Mouse (Mus musculus) kidney, postnatal 25 days (tissue): ENCODE measurements around the gene Eef1akmt3.

ENCODE experiments used
- DNase-seq, 2 experiments: peaks; one replicate each; pipeline ENCODE4 v3.0.0; 2021; ENCODE audit warnings: mixed read lengths in 2 of 2

The Eef1akmt3 gene

GRCm38 (mm10) chr10:127050119-127050474, 8.8 kb upstream of the Eef1akmt3 start:
- DNase-seq: no peak

GRCm38 (mm10) chr10:127049395-127050118, 8.2 kb upstream of the Eef1akmt3 start:
- DNase-seq: peak; percentile 43 to 57

GRCm38 (mm10) chr10:127048608-127049394, 7.5 kb upstream of the Eef1akmt3 start:
- peak; percentile 33 to 49 for DNase-seq

GRCm38 (mm10) chr10:127047954-127048353, 6.6 kb upstream of the Eef1akmt3 start, which contains the start of gene Cyp27b1:
TSS of gene Cyp27b1 (plus strand) at chr10:127048250.
- DNase-seq: peak; percentile 20 to 56

- DNase-seq: peak; percentile 81 to 96
These were observed 1.9 kb upstream of the Eef1akmt3 start for GRCm38 (mm10) chr10:127043187-127043586.

GRCm38 (mm10) chr10:127042468-127043115, 1.3 kb upstream of the Eef1akmt3 start:
- no peak for DNase-seq

GRCm38 (mm10) chr10:127041774-127042338, 543 bp upstream of the Eef1akmt3 start:
- DNase-seq: peak; percentile 90 to 93

GRCm38 (mm10) chr10:127040569-127041214, 621 bp downstream of the Eef1akmt3 start:
- peak; percentile 43 to 66 for DNase-seq

- DNase-seq: peak; percentile 47 to 82
These were observed 3.7 kb downstream of the Eef1akmt3 start for GRCm38 (mm10) chr10:127037641-127038040.

- DNase-seq: peak; percentile 78 to 92
These were observed 5.0 kb downstream of the Eef1akmt3 start for GRCm38 (mm10) chr10:127036273-127036672.

GRCm38 (mm10) chr10:127033301-127033741, 8.0 kb downstream of the Eef1akmt3 start:
- peak; percentile 68 to 89 for DNase-seq

GRCm38 (mm10) chr10:127030336-127031296, 10.7 kb downstream of the Eef1akmt3 start, which contains the start of gene Tsfm:
TSS of gene Tsfm (minus strand) at chr10:127030840.
- DNase-seq: peak; percentile 95

- DNase-seq: no peak
These were observed 22.9 kb downstream of the Eef1akmt3 start for GRCm38 (mm10) chr10:127018422-127018821.

GRCm38 (mm10) chr10:127017071-127017470, 24.2 kb downstream of the Eef1akmt3 start:
- DNase-seq: no peak

- DNase-seq: peak; percentile 56 to 69
These were observed 24.8 kb downstream of the Eef1akmt3 start for GRCm38 (mm10) chr10:127016488-127016887.

GRCm38 (mm10) chr10:127003806-127004205, 37.5 kb downstream of the Eef1akmt3 start:
- DNase-seq: no peak

GRCm38 (mm10) chr10:127003334-127003733, 38.0 kb downstream of the Eef1akmt3 start:
- DNase-seq: no peak

- DNase-seq: no peak
These were observed 38.5 kb downstream of the Eef1akmt3 start for GRCm38 (mm10) chr10:127002765-127003164.

- no peak for DNase-seq
These were observed 39.3 kb downstream of the Eef1akmt3 start for GRCm38 (mm10) chr10:127002056-127002455.

GRCm38 (mm10) chr10:127001297-127001696, 40.0 kb downstream of the Eef1akmt3 start:
- DNase-seq: no peak

- DNase-seq: no peak
These were observed 40.8 kb downstream of the Eef1akmt3 start, which contains the start of gene Avil for GRCm38 (mm10) chr10:127000529-127000928. TSS of gene Avil (plus strand) at chr10:127000709.
